Mouse (Mus musculus): ENCODE results near the gene Pde6b. TPM values are rescaled to one million over a fixed set of nuclear protein-coding genes. Genes with fewer than 3 reads are reported as not detected.

The Pde6b gene
- polyA plus RNA-seq, 1 experiment from 2014 or later, result 0.26 TPM

DNA sequence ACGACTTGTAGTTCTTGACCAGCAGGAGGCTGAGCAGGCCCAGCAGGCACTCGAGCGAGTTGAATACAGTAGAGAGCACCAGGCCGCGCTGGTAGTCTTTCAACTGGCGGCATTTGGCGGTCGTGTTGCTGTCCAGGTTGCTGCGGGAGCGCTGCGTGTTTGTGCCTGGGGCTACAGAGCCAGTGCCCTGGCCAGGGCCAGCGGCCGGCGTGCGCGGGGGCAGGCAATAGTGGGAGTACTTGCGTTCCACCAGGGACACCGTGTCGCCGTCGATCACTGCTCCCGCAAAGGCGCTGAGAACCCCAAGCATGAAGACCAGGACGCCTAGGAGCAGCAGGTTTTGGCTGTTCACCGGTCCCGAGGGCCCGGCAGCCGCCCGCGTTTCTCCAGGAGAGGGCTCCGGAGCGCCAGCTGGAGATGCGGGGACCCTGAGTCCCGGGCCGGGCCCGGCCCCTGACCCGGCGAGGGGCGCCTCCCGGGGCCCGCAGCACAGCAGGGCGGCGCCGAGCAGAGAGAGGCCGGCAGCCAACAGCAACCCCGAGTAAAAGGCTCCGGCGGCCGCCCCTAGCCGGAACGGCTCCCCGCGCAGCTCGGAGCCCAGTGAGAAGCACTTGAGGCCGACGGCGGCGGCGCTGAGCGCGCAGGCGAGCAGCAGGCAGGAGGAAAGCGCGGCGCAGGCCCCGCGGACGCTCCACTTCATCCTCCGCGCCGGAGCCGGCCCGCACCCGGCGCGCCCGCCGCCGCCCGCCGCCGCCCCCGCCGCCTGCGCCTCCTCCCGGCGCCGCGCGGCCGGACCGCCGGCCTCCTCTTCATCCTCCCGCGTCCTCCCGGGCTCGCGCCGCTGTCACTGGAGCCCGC is 21.0 kb upstream of the Pde6b start:
- peak; percentile 36 for ATAC-seq (ENCODE audit: insufficient number of reproducible peaks, insufficient read depth, low FRiP score, low TSS enrichment)
- H3K27ac ChIP-seq, result no peak overlapping the region
- peaks cover 93% of the 10 kb centered on the region for H3K27me3 ChIP-seq
- WGBS, result 1% methylated on average over 57 of the region's 100 CpGs
- peak overlapping the region; percentile 93 for H3K4me2 ChIP-seq (replicated peaks)
- H3K9me3 ChIP-seq, result no peaks in the 10 kb centered on the region
- H3K36me3 ChIP-seq, result no peaks in the 10 kb centered on the region
- peak overlapping the region; percentile 58 for H3K9ac ChIP-seq
- peak overlapping the region; percentile 48 for H3K4me3 ChIP-seq
- H3K4me1 ChIP-seq, result peaks cover 23% of the 10 kb centered on the region

DNA sequence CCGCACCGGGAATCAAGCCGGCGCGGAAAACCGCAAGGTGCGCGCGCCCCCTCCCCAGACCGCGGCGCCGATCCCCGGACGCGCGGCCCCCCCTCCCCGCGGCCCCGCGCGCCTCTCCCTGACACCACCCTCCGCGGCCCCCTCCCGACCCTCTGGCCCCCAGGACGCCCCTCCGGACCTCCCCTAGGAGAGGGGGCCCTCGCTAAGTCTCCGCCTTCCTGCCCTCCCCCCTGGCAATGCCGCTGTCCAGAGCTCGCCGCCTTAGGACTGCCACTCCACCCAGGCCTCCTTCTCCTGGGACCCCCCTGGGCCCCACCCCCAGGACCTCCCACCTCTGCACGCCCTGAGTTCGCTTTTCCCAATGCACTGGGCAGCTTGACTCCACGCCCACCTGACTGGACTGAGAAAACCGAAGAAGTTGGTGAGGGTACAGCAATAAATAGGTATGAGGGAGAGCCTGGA is 20.3 kb upstream of the Pde6b start, which contains the start of gene Gm42517:
Gm42517 (minus strand) TSS at position 52 of the 462 bp plus-strand sequence.
- whole genome bisulfite sequencing, result 1% methylated on average over 34 of the region's 36 CpGs
- H3K4me2 ChIP-seq (replicated peaks), result peak within 1 kb of the TSS; percentile 93
- no peaks in the 10 kb centered on the region for H3K36me3 ChIP-seq
- H3K9me3 ChIP-seq, result no peaks in the 10 kb centered on the region
- H3K27ac ChIP-seq, result no peak within 1 kb of the TSS
- ATAC-seq (ENCODE audit: insufficient number of reproducible peaks, insufficient read depth, low FRiP score, low TSS enrichment), result no peak; the same call in 1 of the 2 replicates
- H3K4me1 ChIP-seq, result peaks cover 23% of the 10 kb centered on the region
- H3K4me3 ChIP-seq, result peak within 1 kb of the TSS; percentile 48
- H3K9ac ChIP-seq, result peak within 1 kb of the TSS; percentile 58
- H3K27me3 ChIP-seq, result peaks cover 95% of the 10 kb centered on the region

DNA sequence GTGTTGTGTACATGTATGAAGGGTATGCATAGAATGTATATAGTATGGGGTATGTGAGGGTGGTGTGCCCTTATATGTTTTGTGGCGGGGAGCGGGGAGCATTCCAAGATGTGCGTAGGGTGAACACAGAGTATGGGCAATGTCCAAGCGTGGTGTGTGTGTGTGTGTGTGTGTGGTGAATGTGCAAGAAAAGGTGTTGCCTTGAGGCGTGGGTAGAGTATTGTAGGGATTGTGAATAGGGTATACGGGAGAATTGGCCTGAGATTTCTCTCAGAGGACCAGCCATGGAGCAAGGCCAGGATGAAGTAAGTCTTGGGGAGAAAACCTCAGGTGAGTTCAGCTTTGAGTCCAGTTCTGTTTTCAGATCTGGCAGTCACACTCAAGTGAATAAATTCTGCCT is 19.7 kb upstream of the Pde6b start:
- no peaks in the 10 kb centered on the region for H3K36me3 ChIP-seq
- no peaks in the 10 kb centered on the region for H3K9me3 ChIP-seq
- peak overlapping the region; percentile 93 for H3K4me2 ChIP-seq (replicated peaks)
- no peak overlapping the region for H3K9ac ChIP-seq
- no peak for ATAC-seq (ENCODE audit: insufficient number of reproducible peaks, insufficient read depth, low FRiP score, low TSS enrichment)
- peak overlapping the region; percentile 48 for H3K4me3 ChIP-seq
- no peak overlapping the region for H3K27ac ChIP-seq
- peaks cover 95% of the 10 kb centered on the region for H3K27me3 ChIP-seq
- H3K4me1 ChIP-seq, result peaks cover 23% of the 10 kb centered on the region
- WGBS, result 3% methylated on average over 6 of the region's 6 CpGs

DNA sequence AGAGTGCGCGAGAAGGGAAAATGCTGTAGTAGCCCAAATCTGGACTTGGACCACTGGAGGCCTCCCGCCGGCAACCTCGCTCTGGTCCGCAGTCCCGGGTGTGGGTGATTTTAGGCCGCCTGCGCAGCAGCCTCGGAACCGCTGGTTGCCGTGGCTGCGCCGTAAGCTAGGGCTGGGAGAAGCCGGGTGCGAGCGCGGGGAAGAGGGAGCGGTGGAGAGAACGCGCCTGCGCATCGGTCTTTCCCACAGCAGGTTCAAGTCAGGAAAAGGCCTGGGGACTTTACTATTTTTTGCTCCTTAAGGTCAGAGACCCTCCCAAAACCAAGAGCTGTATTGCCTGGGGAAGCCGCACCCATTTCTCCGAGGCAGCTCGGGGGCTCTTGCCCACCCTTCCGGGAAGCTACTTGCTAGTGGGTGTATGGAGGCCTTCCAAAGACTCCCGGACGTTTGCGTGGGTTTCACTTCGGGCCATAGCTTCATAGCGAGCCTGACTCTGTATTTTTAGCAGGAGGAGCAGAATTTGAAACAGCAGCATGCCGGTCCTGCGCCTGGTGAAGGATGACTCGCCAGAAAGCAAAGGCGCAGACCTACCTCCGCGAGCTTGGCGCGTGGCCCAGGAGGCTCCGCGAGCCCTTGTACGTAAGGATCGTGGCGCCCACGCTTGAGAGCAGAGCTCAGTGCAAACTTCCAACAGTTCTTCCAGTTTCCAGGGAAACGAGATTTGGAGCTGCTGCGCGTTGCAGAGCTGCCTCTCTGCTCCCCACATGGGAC is 19.2 kb upstream of the Pde6b start:
- Histone ChIP-seq H3K27ac (no peak overlapping the region), H3K4me2 (replicated peaks) (peak overlapping the region; percentile 52), H3K9me3 (no peaks in the 10 kb centered on the region), H3K36me3 (no peaks in the 10 kb centered on the region), H3K4me3 (peak overlapping the region; percentile 33), H3K9ac (no peak overlapping the region), H3K4me1 (peaks cover 23% of the 10 kb centered on the region), H3K27me3 (peaks cover 90% of the 10 kb centered on the region)
- ATAC-seq (ENCODE audit: insufficient number of reproducible peaks, insufficient read depth, low FRiP score, low TSS enrichment), result no peak
- under 1% methylated on average over 49 of the region's 49 CpGs for WGBS

DNA sequence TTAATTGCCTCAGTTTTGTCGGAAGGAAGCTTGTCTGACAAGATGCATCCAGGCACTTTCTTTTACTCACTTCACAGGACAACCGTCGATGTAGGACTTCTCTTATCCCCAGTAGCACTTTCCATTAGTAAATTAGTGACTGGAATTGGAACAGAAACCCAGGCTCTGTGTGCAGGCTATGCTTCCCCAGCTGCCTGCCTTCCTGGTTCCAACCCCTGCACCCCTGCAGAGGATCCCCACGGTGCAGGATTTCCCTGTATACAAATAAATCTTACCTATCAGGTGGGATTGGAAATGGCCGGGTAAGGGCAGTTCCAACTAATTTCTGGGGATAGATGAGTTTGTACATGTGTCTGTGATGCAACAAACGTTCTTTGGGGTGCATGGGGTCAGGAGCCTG is 18.2 kb upstream of the Pde6b start:
- 3% methylated on average over 6 of the region's 6 CpGs for WGBS
- Histone ChIP-seq H3K27ac (no peak overlapping the region), H3K4me1 (peaks cover 23% of the 10 kb centered on the region), H3K9ac (no peak overlapping the region), H3K4me3 (no peak overlapping the region), H3K9me3 (no peaks in the 10 kb centered on the region), H3K4me2 (replicated peaks) (no peak overlapping the region), H3K27me3 (peaks cover 83% of the 10 kb centered on the region), H3K36me3 (no peaks in the 10 kb centered on the region)
- ATAC-seq (ENCODE audit: insufficient number of reproducible peaks, insufficient read depth, low FRiP score, low TSS enrichment), result no peak

DNA sequence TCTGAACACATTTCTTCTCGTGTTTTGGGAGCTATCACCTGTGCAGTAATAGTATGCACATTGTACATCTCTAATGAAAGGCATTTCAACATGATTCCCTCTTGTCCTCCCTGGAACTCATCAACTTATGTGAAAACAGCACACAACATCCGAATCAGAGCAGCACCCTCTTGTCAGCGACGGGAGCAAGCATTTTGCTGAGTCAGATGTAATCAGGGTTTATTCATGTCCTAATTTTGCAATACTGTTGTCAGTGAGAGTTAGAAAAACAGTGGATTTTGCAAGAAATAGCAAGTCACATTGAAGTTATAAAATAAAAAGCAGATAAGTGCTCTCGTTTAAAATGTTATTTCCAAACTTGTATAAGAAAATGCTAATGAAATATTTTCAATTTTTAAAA is 14.1 kb upstream of the Pde6b start:
- Histone ChIP-seq H3K36me3 (no peaks in the 10 kb centered on the region), H3K4me3 (no peak overlapping the region), H3K4me2 (replicated peaks) (no peak overlapping the region), H3K9me3 (no peaks in the 10 kb centered on the region), H3K4me1 (peaks cover 2% of the 10 kb centered on the region; the same call in 1 of the 2 replicates), H3K27ac (no peak overlapping the region), H3K9ac (no peak overlapping the region), H3K27me3 (peaks cover 54% of the 10 kb centered on the region)
- 59% methylated on average over 5 of the region's 5 CpGs for WGBS
- ATAC-seq (ENCODE audit: insufficient number of reproducible peaks, insufficient read depth, low FRiP score, low TSS enrichment), result no peak

DNA sequence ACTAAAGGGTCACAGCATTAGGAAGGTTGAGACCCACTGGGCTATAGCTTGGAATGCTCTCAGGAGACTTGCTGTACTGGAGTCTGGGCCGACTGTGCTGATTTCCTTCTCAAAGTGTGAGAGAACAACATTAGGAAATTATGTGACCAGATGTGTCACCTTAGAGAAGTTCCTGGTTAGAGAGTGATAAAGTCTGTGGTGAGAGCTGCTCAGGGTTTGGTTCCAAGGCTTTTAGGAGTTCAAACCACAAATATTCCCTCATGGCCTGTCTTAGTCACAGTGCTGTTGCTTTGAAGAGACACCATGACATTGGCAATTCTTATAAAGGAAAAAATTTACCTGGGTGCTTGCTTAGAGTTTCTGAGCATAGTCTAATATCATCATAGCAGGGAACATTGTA is 12.1 kb upstream of the Pde6b start:
- Histone ChIP-seq H3K4me2 (replicated peaks) (no peak overlapping the region), H3K4me3 (no peak overlapping the region), H3K9ac (no peak overlapping the region), H3K27me3 (peaks cover 34% of the 10 kb centered on the region), H3K27ac (no peak overlapping the region), H3K36me3 (no peaks in the 10 kb centered on the region), H3K4me1 (no peaks in the 10 kb centered on the region), H3K9me3 (no peaks in the 10 kb centered on the region)
- no peak for ATAC-seq (ENCODE audit: insufficient number of reproducible peaks, insufficient read depth, low FRiP score, low TSS enrichment)
- WGBS, result 60% methylated on average over 1 of the region's 1 CpGs

DNA sequence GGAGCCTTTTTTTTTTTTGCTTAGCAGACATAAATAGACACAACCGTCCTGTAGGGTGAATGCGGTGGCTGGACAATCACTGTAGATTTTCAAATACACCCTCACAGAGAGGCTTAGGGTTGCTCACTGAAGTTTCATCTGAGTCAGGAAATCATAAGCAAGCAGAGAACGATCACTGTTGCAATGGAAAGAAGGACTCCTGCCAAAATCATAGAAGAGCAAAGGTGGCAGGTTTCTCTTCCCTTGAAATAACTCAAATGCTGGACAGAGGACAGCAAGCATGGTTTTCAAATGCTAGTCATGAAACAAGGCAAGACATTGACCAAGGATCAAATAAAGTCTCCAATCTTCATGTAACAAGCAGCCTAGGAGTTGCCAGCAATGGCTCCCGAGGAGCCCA is 9.8 kb upstream of the Pde6b start:
- 85% methylated on average over 4 of the region's 4 CpGs for WGBS
- Histone ChIP-seq H3K27ac (no peak overlapping the region), H3K27me3 (peaks cover 13% of the 10 kb centered on the region; the same call in 1 of the 2 replicates), H3K4me2 (replicated peaks) (no peak overlapping the region), H3K9me3 (no peaks in the 10 kb centered on the region), H3K9ac (no peak overlapping the region), H3K4me3 (no peak overlapping the region), H3K4me1 (no peaks in the 10 kb centered on the region), H3K36me3 (no peaks in the 10 kb centered on the region)
- no peak for ATAC-seq (ENCODE audit: insufficient number of reproducible peaks, insufficient read depth, low FRiP score, low TSS enrichment)

DNA sequence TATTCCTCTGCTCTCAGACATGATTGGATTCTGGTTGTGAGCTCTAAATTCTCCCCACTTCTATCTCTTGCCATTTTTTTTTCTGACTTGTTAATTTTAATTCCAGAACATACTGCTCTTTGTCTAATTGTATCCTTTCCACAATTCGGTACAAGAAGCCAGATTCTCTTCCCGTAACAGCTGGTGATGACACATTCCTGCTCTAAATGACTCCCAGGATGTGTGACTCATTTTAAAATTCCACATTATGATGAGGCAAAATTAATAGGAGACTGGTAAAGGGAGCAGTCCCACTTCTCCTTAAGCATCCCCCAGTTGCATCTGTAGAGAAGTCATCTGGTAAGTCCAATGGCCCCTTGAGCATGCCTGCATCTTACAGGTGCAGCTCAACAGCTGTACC is 2.6 kb upstream of the Pde6b start:
- H3K4me1 ChIP-seq, result no peaks in the 10 kb centered on the region
- H3K4me2 ChIP-seq (replicated peaks), result no peak overlapping the region
- no peak overlapping the region for H3K4me3 ChIP-seq
- no peak overlapping the region for H3K27ac ChIP-seq
- ATAC-seq (ENCODE audit: insufficient number of reproducible peaks, insufficient read depth, low FRiP score, low TSS enrichment), result no peak
- H3K9me3 ChIP-seq, result no peaks in the 10 kb centered on the region
- WGBS, result 83% methylated on average over 2 of the region's 2 CpGs
- H3K27me3 ChIP-seq, result peaks cover 11% of the 10 kb centered on the region; the same call in 1 of the 2 replicates
- H3K9ac ChIP-seq, result no peak overlapping the region
- H3K36me3 ChIP-seq, result no peaks in the 10 kb centered on the region

DNA sequence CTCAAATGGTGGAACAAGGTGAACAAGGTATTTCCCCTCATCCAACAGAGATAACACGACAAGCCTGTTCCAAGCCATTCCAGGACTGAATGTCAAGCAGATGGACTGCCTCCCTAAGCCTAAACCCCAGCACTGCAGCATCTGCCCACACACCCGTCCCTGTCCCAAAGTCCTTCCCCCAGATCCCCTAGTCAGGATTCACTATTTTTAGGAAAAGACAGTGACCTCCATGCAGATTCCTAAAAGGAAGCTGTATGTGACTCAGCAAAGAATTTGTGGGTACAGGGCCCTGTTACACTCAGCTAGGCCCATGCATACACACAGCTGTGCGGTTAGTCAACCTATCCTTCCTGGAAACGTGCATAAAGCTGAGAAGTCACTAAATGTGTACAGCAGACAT is 1.7 kb upstream of the Pde6b start:
- Histone ChIP-seq H3K36me3 (no peaks in the 10 kb centered on the region), H3K9ac (no peak overlapping the region), H3K27ac (no peak overlapping the region), H3K27me3 (peaks cover 11% of the 10 kb centered on the region; the same call in 1 of the 2 replicates), H3K4me2 (replicated peaks) (no peak overlapping the region), H3K9me3 (no peaks in the 10 kb centered on the region), H3K4me1 (no peaks in the 10 kb centered on the region), H3K4me3 (no peak overlapping the region)
- no peak for ATAC-seq (ENCODE audit: insufficient number of reproducible peaks, insufficient read depth, low FRiP score, low TSS enrichment)
- WGBS, result 65% methylated on average over 4 of the region's 4 CpGs

DNA sequence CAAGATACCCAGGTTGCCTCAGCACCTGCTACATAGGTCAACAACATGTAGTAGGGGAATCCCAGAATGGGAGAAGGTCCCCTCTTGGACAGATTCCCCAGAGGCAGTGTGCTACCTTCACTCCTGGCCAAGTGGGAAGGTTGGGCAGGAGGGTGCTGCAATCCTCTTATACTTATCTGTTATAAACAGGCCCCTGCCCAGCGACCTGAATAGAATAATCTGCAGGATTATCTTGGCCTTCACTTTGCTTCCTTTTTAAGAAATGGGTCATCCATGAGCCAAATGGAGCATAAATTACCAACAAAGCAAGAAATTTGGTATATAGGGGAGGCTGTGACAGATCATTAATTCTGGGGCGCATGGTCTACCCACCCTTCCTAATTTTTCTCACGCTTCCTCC is 1.6 kb downstream of the Pde6b start:
- H3K4me2 ChIP-seq (replicated peaks), result no peak overlapping the region
- WGBS, result 78% methylated on average over 3 of the region's 3 CpGs
- no peak overlapping the region for H3K27ac ChIP-seq
- no peak for ATAC-seq (ENCODE audit: insufficient number of reproducible peaks, insufficient read depth, low FRiP score, low TSS enrichment)
- no peaks in the 10 kb centered on the region for H3K36me3 ChIP-seq
- no peak overlapping the region for H3K9ac ChIP-seq
- H3K9me3 ChIP-seq, result no peaks in the 10 kb centered on the region
- H3K27me3 ChIP-seq, result peaks cover 11% of the 10 kb centered on the region; the same call in 1 of the 2 replicates
- no peaks in the 10 kb centered on the region for H3K4me1 ChIP-seq
- no peak overlapping the region for H3K4me3 ChIP-seq

DNA sequence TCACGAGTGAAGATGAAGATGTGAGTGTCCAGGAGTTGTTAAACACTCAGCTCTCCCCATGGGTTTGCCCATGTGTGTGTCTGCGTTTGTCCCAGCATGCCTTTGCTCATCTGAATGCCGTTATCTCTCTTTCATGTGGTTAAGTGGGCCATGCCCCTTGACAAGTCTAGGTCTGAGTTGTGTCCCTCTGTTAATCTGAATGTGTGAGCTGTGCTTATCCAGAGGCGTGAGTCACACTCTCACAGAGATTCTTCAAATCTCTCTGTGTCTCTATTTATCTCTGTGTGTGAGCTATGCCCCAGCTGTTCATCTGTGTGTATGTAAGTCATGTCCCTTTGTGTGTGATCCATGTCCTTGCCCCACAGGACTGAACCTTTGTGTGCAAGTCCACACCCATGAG is 15.3 kb downstream of the Pde6b start:
- Histone ChIP-seq H3K36me3 (no peaks in the 10 kb centered on the region), H3K4me1 (no peaks in the 10 kb centered on the region), H3K4me2 (replicated peaks) (no peak overlapping the region), H3K9me3 (no peaks in the 10 kb centered on the region), H3K4me3 (no peak overlapping the region), H3K27ac (no peak overlapping the region), H3K27me3 (no peaks in the 10 kb centered on the region), H3K9ac (no peak overlapping the region)
- 72% methylated on average over 4 of the region's 4 CpGs for WGBS
- ATAC-seq (ENCODE audit: insufficient number of reproducible peaks, insufficient read depth, low FRiP score, low TSS enrichment), result no peak
